In genomic region chr11:59259647-59260046, GRCm38 (mm10) we compare ENCODE assay signal across 28 mouse cellular contexts. TPM values are rescaled to one million over a fixed set of nuclear protein-coding genes. Genes with fewer than 3 reads are reported as not detected.
"Had no signal": no experiment of that assay in that cellular context is flagged by ENCODE, and none has a peak within 500 bp of the region (broad histone marks: within the 10 kb centered on the region; RNA-seq: fewer than 3 reads in every experiment).

No protein-coding gene starts in this region.

- H3K9me3 ChIP-seq: intestine, embryonic 15.5 days; kidney, embryonic 15.5 days; limb, embryonic 12.5 days; limb, embryonic 15.5 days; megakaryocyte, embryonic 14.5 days; midbrain, embryonic 10.5 days; midbrain, embryonic 13.5 days; neural tube, embryonic 13.5 days had no signal

- H3K4me2 ChIP-seq: kidney, embryonic 15.5 days; limb, embryonic 12.5 days; limb, embryonic 15.5 days; midbrain, embryonic 13.5 days; neural tube, embryonic 13.5 days had no signal

- H3K36me3 ChIP-seq: intestine, embryonic 15.5 days; kidney, embryonic 15.5 days; limb, embryonic 12.5 days; limb, embryonic 15.5 days; midbrain, embryonic 10.5 days; midbrain, embryonic 13.5 days; neural tube, embryonic 13.5 days had no signal

- H3K27ac ChIP-seq: intestine, embryonic 15.5 days; kidney, embryonic 15.5 days; limb, embryonic 12.5 days; limb, embryonic 15.5 days; macrophage; midbrain, embryonic 10.5 days; midbrain, embryonic 13.5 days; neural tube, embryonic 13.5 days had no signal

- ATAC-seq: intestine, embryonic 15.5 days; midbrain, embryonic 13.5 days; midbrain, embryonic 16.5 days had no signal

- H3K9ac ChIP-seq: intestine, embryonic 15.5 days; kidney, embryonic 15.5 days; limb, embryonic 12.5 days; limb, embryonic 15.5 days; midbrain, embryonic 13.5 days; neural tube, embryonic 13.5 days had no signal

- DNase-seq: kidney, adult 11 months; kidney, adult 8-10 months; kidney, postnatal 10 days; kidney, postnatal 36 days; left cerebral cortex, postnatal 4 days; lung, adult 2 months; retina, postnatal 1 day; right cerebral cortex, postnatal 25 days; thymus, adult 2 months; thymus, postnatal 14 days; thymus, postnatal 4 days had no signal

- H3K4me3 ChIP-seq: intestine, embryonic 15.5 days; kidney, embryonic 15.5 days; limb, embryonic 12.5 days; limb, embryonic 15.5 days; midbrain, embryonic 10.5 days; midbrain, embryonic 13.5 days; myocyte; neural tube, embryonic 13.5 days had no signal

RNA-seq across cellular contexts. Expression of gene Wnt3a, which starts 30.9 kb away (rescaled TPM):
- total RNA-seq: layer of hippocampus, postnatal 14 days; left cerebral cortex, adult 8-10 months; left cerebral cortex, postnatal 14 days; left cerebral cortex, postnatal 4 days; monocyte, adult 5-6 weeks; neutrophil, adult 5-6 weeks had no signal
- polyA plus RNA-seq: intestine, embryonic 15.5 days; kidney, embryonic 15.5 days; macrophage; myocyte; spleen, adult 2 months had no signal

RNA-seq across cellular contexts. Expression of gene Wnt9a, which starts 47.1 kb away (rescaled TPM):
- total RNA-seq: monocyte, adult 5-6 weeks; neutrophil, adult 5-6 weeks had no signal
